Mouse (Mus musculus) heart, postnatal 36 days (tissue): ENCODE measurements at regions not wholly inside any gene's neighbourhood (a gene's known extent, or its start where the extent isn't known, plus 50 kb on each side); places are given as distances from the start of the nearest gene placed in this dataset.
A peak's percentile ranks its signal among the peaks of the same experiment; 100 is the strongest.

ENCODE experiments used
- DNase-seq, 2 experiments: peaks; one replicate each; pipeline ENCODE4 v3.0.0; 2021 to 2022
- intact Hi-C: fragments of 180-260 bp; cut with DNase I; formaldehyde crosslinking; loops from one replicate; pipeline ENCODE4 v1.15.1; 2025

- intact Hi-C loops, result no loop called here
- no peak for DNase-seq
These were observed 223.5 kb upstream of the Mvb12b start for GRCm38 (mm10) chr2:34111286-34111685.

GRCm38 (mm10) chr2:34110582-34110981 lies 222.8 kb upstream of the Mvb12b start:
- intact Hi-C loops, result no loop called here
- no peak for DNase-seq

GRCm38 (mm10) chr2:34107566-34108303 lies 220.0 kb upstream of the Mvb12b start:
- intact Hi-C loops, result no loop called here
- no peak for DNase-seq

GRCm38 (mm10) chr2:34106837-34107565 lies 219.3 kb upstream of the Mvb12b start:
- no peak for DNase-seq
- intact Hi-C loops, result no loop called here

- no peak for DNase-seq
- intact Hi-C loops, result no loop called here
These were observed 218.5 kb upstream of the Mvb12b start for GRCm38 (mm10) chr2:34106245-34106644.

- intact Hi-C loops, result no loop called here
- DNase-seq, result no peak
These were observed 217.7 kb upstream of the Mvb12b start for GRCm38 (mm10) chr2:34105271-34106051.

GRCm38 (mm10) chr2:34098004-34098547 lies 210.3 kb upstream of the Mvb12b start:
- intact Hi-C loops, result no loop called here
- no peak for DNase-seq

- DNase-seq, result peak; percentile 28 to 32
- intact Hi-C loops, result no loop called here
These were observed 208.8 kb upstream of the Mvb12b start for GRCm38 (mm10) chr2:34096561-34096960.

GRCm38 (mm10) chr2:34088832-34089231 lies 201.1 kb upstream of the Mvb12b start:
- no peak for DNase-seq

GRCm38 (mm10) chr2:34086130-34086529 lies 198.4 kb upstream of the Mvb12b start:
- no peak for DNase-seq
- intact Hi-C loops, result no loop called here

More at GRCm38 (mm10) chr2:34088832-34089231, 201.1 kb upstream of the Mvb12b start:
- intact Hi-C loops, result no loop called here

- intact Hi-C loops, result no loop called here
- no peak for DNase-seq
These were observed 196.8 kb upstream of the Mvb12b start for GRCm38 (mm10) chr2:34084513-34084912.

- DNase-seq, result no peak
- intact Hi-C loops, result no loop called here
These were observed 194.7 kb upstream of the Mvb12b start for GRCm38 (mm10) chr2:34082486-34082885.

GRCm38 (mm10) chr2:34080176-34080575 lies 192.4 kb upstream of the Mvb12b start:
- no peak for DNase-seq
- intact Hi-C loops, result no loop called here

- intact Hi-C loops, result no loop called here
- no peak for DNase-seq
These were observed 191.5 kb upstream of the Mvb12b start for GRCm38 (mm10) chr2:34079282-34079681.

GRCm38 (mm10) chr2:34078875-34079262 lies 191.1 kb upstream of the Mvb12b start:
- intact Hi-C loops, result no loop called here
- no peak for DNase-seq

- intact Hi-C loops, result no loop called here
- no peak for DNase-seq
These were observed 190.6 kb upstream of the Mvb12b start for GRCm38 (mm10) chr2:34078248-34078874.

GRCm38 (mm10) chr2:34076346-34076745 lies 188.6 kb upstream of the Mvb12b start:
- no peak for DNase-seq
- intact Hi-C loops, result no loop called here

- DNase-seq, result no peak
- intact Hi-C loops, result no loop called here
These were observed 186.3 kb upstream of the Mvb12b start for GRCm38 (mm10) chr2:34074066-34074465.

GRCm38 (mm10) chr2:34065592-34065991 lies 177.8 kb upstream of the Mvb12b start:
- no peak for DNase-seq
- intact Hi-C loops, result no loop called here

GRCm38 (mm10) chr2:34065090-34065489 lies 177.3 kb upstream of the Mvb12b start:
- peak; percentile 4 to 12 for DNase-seq
- intact Hi-C loops, result no loop called here

- intact Hi-C loops, result no loop called here
These were observed 168.8 kb upstream of the Mvb12b start for GRCm38 (mm10) chr2:34056552-34056951.

More at GRCm38 (mm10) chr2:34056552-34056951, 168.8 kb upstream of the Mvb12b start:
- DNase-seq, result no peak
